Mouse (Mus musculus) cerebellum, adult 2 months (tissue): ENCODE measurements around the gene Psenen. TPM values are rescaled to one million over a fixed set of nuclear protein-coding genes. Genes with fewer than 3 reads are reported as not detected.

ENCODE experiments used
- DNase-seq, 2 experiments: peaks; one replicate each; pipeline ENCODE4 v3.0.0; 2021
- H3K27ac ChIP-seq: fragments of 200-500 bp; 2 replicates; pipeline ENCODE4 v1.5.1; 2012; ENCODE audit warnings: low read length, control low read depth, inconsistent platforms; ENCODE audit not compliant: insufficient read depth
- H3K27me3 ChIP-seq: fragments of 200-500 bp; 2 replicates; pipeline ENCODE4 v1.6.1; 2012; ENCODE audit warnings: inconsistent platforms, mild to moderate bottlenecking, low read length, moderate library complexity; ENCODE audit not compliant: control insufficient read depth, insufficient read depth
- H3K4me1 ChIP-seq: fragments of 200-500 bp; 2 replicates; pipeline ENCODE4 v1.6.1; 2011; ENCODE audit warnings: low read length; ENCODE audit not compliant: control insufficient read depth, insufficient read depth
- H3K4me3 ChIP-seq: fragments of 200-500 bp; replicated peaks from 2 replicates; pipeline ENCODE3; 2011; ENCODE audit warnings: mild to moderate bottlenecking, low read depth, low read length, control low read depth; ENCODE audit not compliant: insufficient read depth
- CTCF ChIP-seq: fragments of 200-500 bp; IDR thresholded peaks from 2 replicates; pipeline ENCODE4 v1.5.1; 2011; ENCODE audit warnings: low read depth, mild to moderate bottlenecking, control low read depth, low read length, moderate library complexity, borderline replicate concordance; ENCODE audit not compliant: insufficient read depth
- POLR2A ChIP-seq: fragments of 200-500 bp; IDR thresholded peaks from 2 replicates; pipeline ENCODE4 v1.6.1; 2011; ENCODE audit warnings: low read length, control low read depth, borderline replicate concordance; ENCODE audit not compliant: insufficient read depth
- WGBS: fragments of 180-500 bp; shearing (Covaris S2); methylation state at CpG from one replicate; pipeline ENCODE4 v1.1.7; 2018; 5-methylcytosine and 5-hydroxymethylcytosine counted together
- polyA plus RNA-seq: library from polyadenylated mRNA; depleted of rRNA; stranded (reverse); fragments of >200 nt; gene quantifications from 2 replicates; pipeline ENCODE4 v1.2.3, GENCODE M21; 2012; rRNA removed

Gene Psenen
- polyA plus RNA-seq, 1 experiment, result 147 TPM

DNA sequence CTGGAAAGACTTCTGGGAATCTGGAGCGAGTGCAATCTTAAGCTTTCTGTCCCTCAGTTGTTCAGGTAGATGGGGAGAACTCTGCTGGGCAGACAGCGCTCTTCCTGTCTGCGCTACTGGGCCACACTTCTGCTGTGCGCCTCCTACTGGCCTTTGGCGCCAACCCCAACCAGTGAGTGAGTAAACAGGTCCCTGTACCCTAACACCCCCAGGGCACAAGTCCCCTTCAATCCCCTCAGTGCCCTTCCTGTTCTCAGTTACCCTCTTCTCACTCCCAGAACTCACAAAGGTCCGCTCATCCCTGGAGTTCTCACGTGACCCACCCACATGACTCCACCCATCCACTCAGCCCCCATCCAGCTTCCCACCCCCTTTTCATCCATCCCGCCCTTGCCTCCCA lies 45.1 kb downstream of the Psenen start:
- DNase-seq, result no peak
- Histone ChIP-seq H3K4me1 (peaks cover 25% of the 10 kb centered on the region), H3K4me3 (no peak overlapping the region), H3K27ac (no peak overlapping the region), H3K27me3 (no peaks in the 10 kb centered on the region)
- TF ChIP-seq POLR2A, result no peak
- no peak for TF ChIP-seq CTCF
- 52% methylated on average over 8 of the region's 8 CpGs for WGBS

DNA sequence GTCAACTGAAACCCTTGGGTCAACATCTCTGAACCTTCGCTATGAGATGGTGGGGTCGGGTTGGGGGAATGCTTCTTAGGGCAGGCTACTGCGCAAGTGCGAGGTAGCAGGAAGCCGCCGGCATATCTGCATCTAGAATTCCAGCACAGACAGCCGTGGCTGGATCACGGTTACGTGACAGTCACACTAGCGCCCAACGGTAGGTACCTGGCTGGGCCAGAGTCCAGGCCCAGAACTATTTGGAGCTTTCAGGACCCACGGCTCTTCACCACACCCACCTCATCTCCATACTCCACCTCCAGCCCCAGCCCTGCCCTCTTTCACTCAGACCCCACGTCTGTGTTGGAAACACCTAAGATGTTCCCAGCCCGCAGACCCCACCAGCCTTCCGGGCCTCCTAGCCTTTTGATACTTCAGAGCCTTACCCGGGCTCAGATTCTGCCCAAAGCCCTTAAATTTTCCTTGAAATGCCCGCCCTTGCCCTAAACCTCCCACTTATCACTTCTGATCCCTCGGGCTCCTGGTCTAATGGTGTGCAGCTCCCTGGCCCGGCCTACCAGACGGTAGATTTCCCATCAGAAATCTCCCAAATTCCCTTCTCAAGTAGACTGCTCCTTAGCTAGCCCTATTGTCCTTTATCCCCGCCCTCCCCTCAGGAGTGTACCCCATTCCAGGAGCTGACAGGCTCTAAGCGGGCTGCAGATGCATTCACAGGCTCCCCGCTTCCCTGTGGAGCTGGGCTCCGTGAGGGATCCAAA lies 48.2 kb downstream of the Psenen start:
- H3K27me3 ChIP-seq, result no peaks in the 10 kb centered on the region
- H3K4me1 ChIP-seq, result peaks cover 7% of the 10 kb centered on the region
- H3K4me3 ChIP-seq, result no peak overlapping the region
- no peak for DNase-seq
- no peak overlapping the region for H3K27ac ChIP-seq
- TF ChIP-seq CTCF, result no peak
- TF ChIP-seq POLR2A, result no peak
- WGBS, result 72% methylated on average over 24 of the region's 24 CpGs

Other genes starting within 250 kb of the Psenen start
- gene Syne4, start 248.8 kb downstream of the Psenen start, polyA plus RNA-seq, result 63.4 and 63.8 TPM in 2 replicates
- 0.57 and 0.73 TPM in 2 replicates for gene E130208F15Rik, start 241.9 kb downstream of the Psenen start, polyA plus RNA-seq
- 21.9 and 23.8 TPM in 2 replicates for gene Sdhaf1, start 239.7 kb downstream of the Psenen start, polyA plus RNA-seq
- gene Lrfn3, start 200.9 kb downstream of the Psenen start, polyA plus RNA-seq, result 20.4 and 22.1 TPM in 2 replicates
- gene Tyrobp, start 149.9 kb downstream of the Psenen start, polyA plus RNA-seq, result 23.5 and 32.5 TPM in 2 replicates
- 0.34 and 0.84 TPM in 2 replicates for gene Hcst, start 143.8 kb downstream of the Psenen start, polyA plus RNA-seq
- gene Nfkbid, start 141.9 kb downstream of the Psenen start, polyA plus RNA-seq, result 5.1 and 5.4 TPM in 2 replicates
- 782 and 892 TPM in 2 replicates for gene Aplp1, start 118.1 kb downstream of the Psenen start, polyA plus RNA-seq
- gene Kirrel2, start 105.9 kb downstream of the Psenen start, polyA plus RNA-seq, result 2.7 TPM in 2 replicates
- 0.43 and 0.56 TPM in 2 replicates for gene Nphs1, start 105.3 kb downstream of the Psenen start, polyA plus RNA-seq
- not detected in 2 replicates for gene Prodh2, start 70.0 kb downstream of the Psenen start, polyA plus RNA-seq
- 38.5 and 39.8 TPM in 2 replicates for gene Arhgap33, start 28.6 kb downstream of the Psenen start, polyA plus RNA-seq
- gene Hspb6, start 11.4 kb downstream of the Psenen start, polyA plus RNA-seq, result 23.8 and 24.3 TPM in 2 replicates
- gene Proser3, start 11.3 kb downstream of the Psenen start, polyA plus RNA-seq, result 5.6 and 7.4 TPM in 2 replicates
- 60.2 and 62.5 TPM in 2 replicates for gene Lin37, start 3.8 kb downstream of the Psenen start, polyA plus RNA-seq
- 109 and 117 TPM in 2 replicates for gene U2af1l4, start 326 bp downstream of the Psenen start, polyA plus RNA-seq
- 11.9 and 12.3 TPM in 2 replicates for gene Gm49396, start 283 bp downstream of the Psenen start, polyA plus RNA-seq
- gene Igflr1, start 1.8 kb upstream of the Psenen start, polyA plus RNA-seq, result 8.3 and 10.1 TPM in 2 replicates
- 57.7 and 60.0 TPM in 2 replicates for gene Kmt2b, start 25.1 kb upstream of the Psenen start, polyA plus RNA-seq
- gene Zbtb32, start 35.3 kb upstream of the Psenen start, polyA plus RNA-seq, result not detected in 2 replicates
- 2.0 and 2.2 TPM in 2 replicates for gene Upk1a, start 49.2 kb upstream of the Psenen start, polyA plus RNA-seq
- 1,224 and 1,255 TPM in 2 replicates for gene Cox6b1, start 62.5 kb upstream of the Psenen start, polyA plus RNA-seq
- not detected in 2 replicates for gene Etv2, start 72.2 kb upstream of the Psenen start, polyA plus RNA-seq
- 66.6 and 69.5 TPM in 2 replicates for gene Rbm42, start 86.7 kb upstream of the Psenen start, polyA plus RNA-seq
- 16.4 and 17.1 TPM in 2 replicates for gene Haus5, start 101.4 kb upstream of the Psenen start, polyA plus RNA-seq
- gene Pmis2, start 108.0 kb upstream of the Psenen start, polyA plus RNA-seq, result not detected in 2 replicates
- not detected in 2 replicates for gene 2200002J24Rik, start 135.3 kb upstream of the Psenen start, polyA plus RNA-seq
- gene Atp4a, start 148.6 kb upstream of the Psenen start, polyA plus RNA-seq, result 0.33 and 0.39 TPM in 2 replicates
- 247 TPM in 2 replicates for gene Tmem147, start 165.9 kb upstream of the Psenen start, polyA plus RNA-seq
- gene Gapdhs, start 180.1 kb upstream of the Psenen start, polyA plus RNA-seq, result not detected in 2 replicates
- gene Sbsn, start 187.8 kb upstream of the Psenen start, polyA plus RNA-seq, result 6.3 and 6.9 TPM in 2 replicates
- gene Dmkn, start 200.1 kb upstream of the Psenen start, polyA plus RNA-seq, result 1.4 and 1.8 TPM in 2 replicates
- gene Krtdap, start 224.3 kb upstream of the Psenen start, polyA plus RNA-seq, result not detected in 2 replicates